Mouse (Mus musculus): ENCODE measurements around the gene Arhgef40. TPM values are rescaled to one million over a fixed set of nuclear protein-coding genes. Genes with fewer than 3 reads are reported as not detected.

Gene Arhgef40
- total RNA-seq (2021): 10 to 100 TPM; 46.6 to 51.6 TPM
- long read RNA-seq, experiment 1, full-length matches to known transcripts: 7 of 24 reads
- long read RNA-seq, experiment 1, partial matches to known transcripts: 10 of 24 reads
- long read RNA-seq, experiment 1, other reads (novel, unspliced or antisense): 7 of 24 reads
- long read RNA-seq, experiment 2, full-length matches to known transcripts: 4 of 12 reads
- long read RNA-seq, experiment 2, partial matches to known transcripts: 5 of 12 reads
- long read RNA-seq, experiment 2, other reads (novel, unspliced or antisense): 3 of 12 reads

GRCm38 (mm10) chr14:51984247-51985231, at the start of gene Arhgef40:
Gene Arhgef40 (plus strand): TSS chr14:51984719.
- DNase-seq: peak; percentile 83 to 91

- DNase-seq: no peak
These were observed 45.5 kb upstream of the Arhgef40 start for GRCm38 (mm10) chr14:51939005-51939404.

GRCm38 (mm10) chr14:51940944-51941560, 43.5 kb upstream of the Arhgef40 start:
- DNase-seq: peak; percentile 61 to 65

GRCm38 (mm10) chr14:51941577-51941976, 42.9 kb upstream of the Arhgef40 start:
- peak in 1 of 2 experiments; percentile 35 for DNase-seq

- no peak for DNase-seq
These were observed 42.3 kb upstream of the Arhgef40 start for GRCm38 (mm10) chr14:51942236-51942635.

GRCm38 (mm10) chr14:51943336-51943735, 41.2 kb upstream of the Arhgef40 start:
- DNase-seq: no peak

- peak in 1 of 2 experiments; percentile 6 for DNase-seq
These were observed 24.2 kb upstream of the Arhgef40 start for GRCm38 (mm10) chr14:51960316-51960715.

- no peak for DNase-seq
These were observed 17.1 kb upstream of the Arhgef40 start for GRCm38 (mm10) chr14:51967400-51967799.

GRCm38 (mm10) chr14:51979252-51979651, 5.3 kb upstream of the Arhgef40 start:
- no peak for DNase-seq

- DNase-seq: no peak
These were observed 1.3 kb upstream of the Arhgef40 start for GRCm38 (mm10) chr14:51983251-51983650.

- DNase-seq: no peak
These were observed 668 bp upstream of the Arhgef40 start for GRCm38 (mm10) chr14:51983855-51984246.

GRCm38 (mm10) chr14:51985301-51986152, 1.0 kb downstream of the Arhgef40 start:
- DNase-seq: peak; percentile 82 to 88

- no peak for DNase-seq
These were observed 1.6 kb downstream of the Arhgef40 start for GRCm38 (mm10) chr14:51986153-51986505.

GRCm38 (mm10) chr14:51987177-51987576, 2.7 kb downstream of the Arhgef40 start:
- no peak for DNase-seq

GRCm38 (mm10) chr14:51988731-51989130, 4.2 kb downstream of the Arhgef40 start:
- no peak for DNase-seq

- no peak for DNase-seq
These were observed 5.0 kb downstream of the Arhgef40 start for GRCm38 (mm10) chr14:51989461-51989970.

GRCm38 (mm10) chr14:51994453-51994852, 9.9 kb downstream of the Arhgef40 start:
- DNase-seq: no peak

- no peak for DNase-seq
These were observed 10.8 kb downstream of the Arhgef40 start for GRCm38 (mm10) chr14:51995219-51995871.

- no peak for DNase-seq
These were observed 11.8 kb downstream of the Arhgef40 start for GRCm38 (mm10) chr14:51996231-51996841.

GRCm38 (mm10) chr14:51996866-51997265, 12.3 kb downstream of the Arhgef40 start:
- DNase-seq: no peak
